Mouse (Mus musculus): ENCODE results near the gene Cryaa. TPM values are rescaled to one million over a fixed set of nuclear protein-coding genes. Genes with fewer than 3 reads are reported as not detected.

Gene Cryaa
- polyA plus RNA-seq, 1 experiment: 0.85 TPM

- H3K4me3 ChIP-seq (replicated peaks; ENCODE audit: insufficient read depth, low read depth, low read length): no peak overlapping the region
- H3K4me1 ChIP-seq (ENCODE audit: control insufficient read depth, insufficient read depth, low read length): peaks cover 12% of the 10 kb centered on the region
- peaks cover 1% of the 10 kb centered on the region; the same call in 1 of the 2 replicates for H3K27me3 ChIP-seq (ENCODE audit: control insufficient read depth, insufficient read depth, low read length)
- H3K27ac ChIP-seq (ENCODE audit: insufficient read depth, low read length): no peak overlapping the region
- 13% methylated on average over 11 of the region's 11 CpGs for WGBS
- no peak for TF ChIP-seq POLR2A (IDR thresholded peaks at IDR 0.05; ENCODE audit: borderline replicate concordance, insufficient read depth, low read length)
- TF ChIP-seq CTCF (IDR thresholded peaks at IDR 0.05; ENCODE audit: borderline replicate concordance, insufficient read depth, low read depth, low read length): no peak
- peak; percentile 39 to 52 for DNase-seq
These were observed 20.7 kb downstream of the Cryaa start for GRCm38 (mm10) chr17:31698347-31698746.

GRCm38 (mm10) chr17:31703276-31703980 is 25.8 kb downstream of the Cryaa start:
- Histone ChIP-seq H3K27me3 (ENCODE audit: control insufficient read depth, insufficient read depth, low read length) (peaks cover 1% of the 10 kb centered on the region; the same call in 1 of the 2 replicates), H3K27ac (ENCODE audit: insufficient read depth, low read length) (no peak overlapping the region), H3K4me1 (ENCODE audit: control insufficient read depth, insufficient read depth, low read length) (peaks cover 10% of the 10 kb centered on the region), H3K4me3 (replicated peaks; ENCODE audit: insufficient read depth, low read depth, low read length) (no peak overlapping the region)
- WGBS: 66% methylated on average over 6 of the region's 6 CpGs
- TF ChIP-seq CTCF (IDR thresholded peaks at IDR 0.05; ENCODE audit: borderline replicate concordance, insufficient read depth, low read depth, low read length) (no peak), POLR2A (IDR thresholded peaks at IDR 0.05; ENCODE audit: borderline replicate concordance, insufficient read depth, low read length) (no peak)
- DNase-seq: no peak

DNA sequence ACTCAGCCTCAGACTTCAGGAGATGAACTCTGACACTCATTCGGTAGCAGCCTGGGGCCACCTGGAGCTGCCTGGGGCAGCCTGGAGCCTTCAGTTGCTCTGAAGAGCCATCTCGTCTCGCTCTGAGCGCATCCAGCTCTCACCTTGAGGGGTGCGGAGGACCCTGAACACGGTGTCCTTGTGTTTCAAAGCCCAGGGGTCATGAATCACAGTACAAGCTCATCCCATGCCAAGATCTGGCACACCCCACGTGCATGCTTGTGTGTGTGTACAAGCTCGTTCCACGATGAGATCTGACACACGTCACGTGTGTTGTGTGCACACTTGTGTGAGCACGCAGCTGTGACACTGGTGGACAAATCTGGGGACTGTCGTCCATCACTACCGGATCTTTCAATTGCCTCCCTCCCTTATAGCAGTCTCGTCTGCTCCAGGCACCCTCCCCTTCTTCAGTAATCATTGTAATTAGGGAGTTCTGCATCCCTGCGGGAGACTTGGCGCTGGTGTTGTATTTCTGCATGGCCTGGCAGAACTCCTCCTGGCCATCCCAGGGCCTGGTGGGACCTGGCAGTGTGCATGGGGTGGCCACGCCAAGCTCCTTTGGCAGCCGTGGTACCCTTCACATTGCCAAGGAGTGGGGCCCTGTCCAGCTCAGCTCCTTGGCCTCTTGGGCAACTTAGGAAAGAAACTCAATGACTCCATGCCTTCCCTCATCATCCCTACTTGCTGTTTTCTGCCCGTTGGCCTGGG is 27.8 kb downstream of the Cryaa start:
- no peaks in the 10 kb centered on the region; the same call in 1 of the 2 replicates for H3K27me3 ChIP-seq (ENCODE audit: control insufficient read depth, insufficient read depth, low read length)
- no peak overlapping the region for H3K27ac ChIP-seq (ENCODE audit: insufficient read depth, low read length)
- DNase-seq: peak; percentile 86 to 90
- no peak overlapping the region for H3K4me3 ChIP-seq (replicated peaks; ENCODE audit: insufficient read depth, low read depth, low read length)
- TF ChIP-seq CTCF (IDR thresholded peaks at IDR 0.05; ENCODE audit: borderline replicate concordance, insufficient read depth, low read depth, low read length) (no peak), POLR2A (IDR thresholded peaks at IDR 0.05; ENCODE audit: borderline replicate concordance, insufficient read depth, low read length) (no peak)
- WGBS: 9% methylated on average over 20 of the region's 20 CpGs
- H3K4me1 ChIP-seq (ENCODE audit: control insufficient read depth, insufficient read depth, low read length): peaks cover 4% of the 10 kb centered on the region

- Histone ChIP-seq H3K4me3 (replicated peaks; ENCODE audit: insufficient read depth, low read depth, low read length) (no peak overlapping the region), H3K27ac (ENCODE audit: insufficient read depth, low read length) (no peak overlapping the region), H3K27me3 (ENCODE audit: control insufficient read depth, insufficient read depth, low read length) (peaks cover 3% of the 10 kb centered on the region; the same call in 1 of the 2 replicates), H3K4me1 (ENCODE audit: control insufficient read depth, insufficient read depth, low read length) (peaks cover 4% of the 10 kb centered on the region)
- no peak for DNase-seq
- 18% methylated on average over 7 of the region's 7 CpGs for WGBS
- TF ChIP-seq CTCF (IDR thresholded peaks at IDR 0.05; ENCODE audit: borderline replicate concordance, insufficient read depth, low read depth, low read length) (no peak), POLR2A (IDR thresholded peaks at IDR 0.05; ENCODE audit: borderline replicate concordance, insufficient read depth, low read length) (no peak)
These were observed 31.6 kb downstream of the Cryaa start for GRCm38 (mm10) chr17:31709121-31709741.

DNA sequence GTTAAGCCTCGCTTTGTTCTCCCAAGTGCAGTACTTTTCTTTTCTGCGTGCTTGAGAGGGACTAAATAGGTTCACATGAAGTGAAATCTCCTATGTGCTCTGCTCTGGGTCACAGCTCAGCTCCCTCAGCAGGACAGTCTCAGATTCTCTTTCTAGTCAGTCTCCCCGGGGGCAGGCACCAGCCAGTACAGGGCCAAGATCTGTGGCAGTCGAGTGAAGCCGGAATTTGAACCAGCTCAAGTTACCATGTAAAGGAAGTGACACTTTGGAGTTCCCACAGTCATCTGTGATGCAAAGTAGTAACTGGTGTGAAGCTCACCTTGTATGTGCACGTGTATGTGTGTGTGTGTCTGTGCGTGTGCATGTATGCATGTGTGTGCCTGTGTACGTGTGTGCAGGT is 32.8 kb downstream of the Cryaa start:
- no peak for DNase-seq
- Histone ChIP-seq H3K27me3 (ENCODE audit: control insufficient read depth, insufficient read depth, low read length) (peaks cover 3% of the 10 kb centered on the region; the same call in 1 of the 2 replicates), H3K27ac (ENCODE audit: insufficient read depth, low read length) (no peak overlapping the region), H3K4me1 (ENCODE audit: control insufficient read depth, insufficient read depth, low read length) (peaks cover under 1% of the 10 kb centered on the region), H3K4me3 (replicated peaks; ENCODE audit: insufficient read depth, low read depth, low read length) (no peak overlapping the region)
- TF ChIP-seq POLR2A (IDR thresholded peaks at IDR 0.05; ENCODE audit: borderline replicate concordance, insufficient read depth, low read length) (no peak), CTCF (IDR thresholded peaks at IDR 0.05; ENCODE audit: borderline replicate concordance, insufficient read depth, low read depth, low read length) (no peak)
- 60% methylated on average over 8 of the region's 8 CpGs for WGBS

- TF ChIP-seq CTCF (IDR thresholded peaks at IDR 0.05; ENCODE audit: borderline replicate concordance, insufficient read depth, low read depth, low read length): no peak
- TF ChIP-seq POLR2A (IDR thresholded peaks at IDR 0.05; ENCODE audit: borderline replicate concordance, insufficient read depth, low read length): no peak
- H3K27me3 ChIP-seq (ENCODE audit: control insufficient read depth, insufficient read depth, low read length): peaks cover 3% of the 10 kb centered on the region; the same call in 1 of the 2 replicates
- DNase-seq: no peak
- 60% methylated on average over 9 of the region's 9 CpGs for WGBS
- H3K4me1 ChIP-seq (ENCODE audit: control insufficient read depth, insufficient read depth, low read length): no peaks in the 10 kb centered on the region
- H3K27ac ChIP-seq (ENCODE audit: insufficient read depth, low read length): no peak overlapping the region
- H3K4me3 ChIP-seq (replicated peaks; ENCODE audit: insufficient read depth, low read depth, low read length): no peak overlapping the region
These were observed 36.1 kb downstream of the Cryaa start for GRCm38 (mm10) chr17:31713709-31714108.

- WGBS: 62% methylated on average over 3 of the region's 3 CpGs
- DNase-seq: no peak
- peaks cover 3% of the 10 kb centered on the region; the same call in 1 of the 2 replicates for H3K27me3 ChIP-seq (ENCODE audit: control insufficient read depth, insufficient read depth, low read length)
- H3K4me1 ChIP-seq (ENCODE audit: control insufficient read depth, insufficient read depth, low read length): no peaks in the 10 kb centered on the region
- TF ChIP-seq POLR2A (IDR thresholded peaks at IDR 0.05; ENCODE audit: borderline replicate concordance, insufficient read depth, low read length) (no peak), CTCF (IDR thresholded peaks at IDR 0.05; ENCODE audit: borderline replicate concordance, insufficient read depth, low read depth, low read length) (no peak)
- no peak overlapping the region for H3K4me3 ChIP-seq (replicated peaks; ENCODE audit: insufficient read depth, low read depth, low read length)
- no peak overlapping the region for H3K27ac ChIP-seq (ENCODE audit: insufficient read depth, low read length)
These were observed 36.5 kb downstream of the Cryaa start for GRCm38 (mm10) chr17:31714125-31714524.
